Mouse (Mus musculus) stomach, postnatal 0 days (tissue): ENCODE results near the gene Men1. TPM values are rescaled to one million over a fixed set of nuclear protein-coding genes. Genes with fewer than 3 reads are reported as not detected.

Source experiments
- ATAC-seq: fragments of 200-750 bp; cut with Nextera tagmentation; 2 replicates; pipeline ENCODE4 v1.8.0; 2017; ENCODE audit not compliant: low FRiP score, low TSS enrichment
- DNase-seq: peaks from one replicate; pipeline ENCODE4 v3.0.0-alpha.2; 2016; ENCODE audit warnings: low spot score
- H3K27ac ChIP-seq: fragments of 300-500 bp; sonication (generic); replicated peaks from 2 replicates; pipeline ENCODE4 v1.5.1; 2014; ENCODE audit warnings: mild to moderate bottlenecking, control low read depth
- H3K27me3 ChIP-seq: fragments of 300-500 bp; sonication (generic); 2 replicates; pipeline ENCODE4 v1.6.1; 2014; ENCODE audit warnings: low read length; ENCODE audit not compliant: control insufficient read depth, insufficient read depth
- H3K36me3 ChIP-seq: fragments of 300-500 bp; sonication (generic); 2 replicates; pipeline ENCODE4 v1.6.1; 2014; ENCODE audit warnings: low read length, mixed read lengths; ENCODE audit not compliant: control insufficient read depth, insufficient read depth
- H3K4me1 ChIP-seq: fragments of 300-500 bp; sonication (generic); replicated peaks from 2 replicates; pipeline ENCODE4 v1.6.1; 2014; ENCODE audit warnings: antibody characterized with exemption; ENCODE audit not compliant: control insufficient read depth, insufficient read depth
- H3K4me2 ChIP-seq: fragments of 300-500 bp; sonication (generic); replicated peaks from 2 replicates; pipeline ENCODE4 v1.6.1; 2014; ENCODE audit warnings: low read depth, mild to moderate bottlenecking, control low read depth, moderate library complexity
- H3K4me3 ChIP-seq: fragments of 300-500 bp; sonication (generic); 2 replicates; pipeline ENCODE4 v1.5.1; 2014; ENCODE audit warnings: low read depth, low read length, control low read depth
- H3K9ac ChIP-seq: fragments of 300-500 bp; sonication (generic); 2 replicates; pipeline ENCODE4 v1.6.1; 2014; ENCODE audit warnings: mild to moderate bottlenecking, low read length, control low read depth, mixed read lengths
- H3K9me3 ChIP-seq: fragments of 300-500 bp; sonication (generic); 2 replicates; pipeline ENCODE4 v1.6.1; 2016; ENCODE audit warnings: low read length; ENCODE audit not compliant: control insufficient read depth
- CTCF ChIP-seq: IDR thresholded peaks from 2 replicates; pipeline ENCODE4 v1.5.1; 2016; ENCODE audit warnings: antibody characterized with exemption, low read depth, mild to moderate bottlenecking, moderate library complexity
- EP300 ChIP-seq: optimal IDR thresholded peaks from 2 replicates; pipeline ENCODE3; 2016; ENCODE audit warnings: antibody characterized with exemption
- WGBS: fragments of 180-500 bp; shearing (Covaris S2); extraction: QIAGEN DNeasy Blood & Tissue Kit; methylation state at CpG from one replicate; pipeline ENCODE4 v1.1.7; 2014; 5-methylcytosine and 5-hydroxymethylcytosine counted together
- polyA plus RNA-seq: library from polyadenylated mRNA; unstranded; fragments of >200 nt; fragmentation: Nextera tagmentation; extraction: Ambion mirVana; gene quantifications from 2 replicates; pipeline ENCODE4 v1.2.1, GENCODE M21; 2015

Men1 gene
- polyA plus RNA-seq, 1 experiment from 2014 or later, result 27.1 TPM

GRCm38 (mm10) chr19:6384128-6384527 lies 49.3 kb downstream of the Men1 start, which contains the start of gene Pygm:
Pygm (plus strand) TSS chr19:6384399.
- H3K4me2 ChIP-seq, result peak within 1 kb of the TSS; percentile 44
- WGBS, result 16% methylated on average over 7 of the region's 7 CpGs
- H3K9ac ChIP-seq, result peak within 1 kb of the TSS; percentile 14; the same call in 1 of the 2 replicates
- DNase-seq (peak; percentile 62), ATAC-seq (peak; percentile 51; the same call in 1 of the 2 replicates)
- no peaks in the 10 kb centered on the region; the same call in 1 of the 2 replicates for H3K4me1 ChIP-seq
- peak; percentile 31 for TF ChIP-seq CTCF
- no peak for TF ChIP-seq EP300
- H3K36me3 ChIP-seq, result no peaks in the 10 kb centered on the region
- H3K27me3 ChIP-seq, result no peaks in the 10 kb centered on the region
- peak within 1 kb of the TSS; percentile 56 for H3K27ac ChIP-seq
- no peaks in the 10 kb centered on the region for H3K9me3 ChIP-seq
- H3K4me3 ChIP-seq, result peak within 1 kb of the TSS; percentile 10

GRCm38 (mm10) chr19:6384954-6385353 lies 50.2 kb downstream of the Men1 start:
- peak overlapping the region; percentile 10 for H3K4me3 ChIP-seq
- ATAC-seq (no peak), DNase-seq (peak; percentile 14)
- TF ChIP-seq EP300 (no peak), CTCF (no peak)
- no peaks in the 10 kb centered on the region; the same call in 1 of the 2 replicates for H3K4me1 ChIP-seq
- no peaks in the 10 kb centered on the region for H3K36me3 ChIP-seq
- peak overlapping the region; percentile 14; the same call in 1 of the 2 replicates for H3K9ac ChIP-seq
- H3K27me3 ChIP-seq, result no peaks in the 10 kb centered on the region
- WGBS, result 61% methylated on average over 11 of the region's 11 CpGs
- no peaks in the 10 kb centered on the region for H3K9me3 ChIP-seq
- H3K4me2 ChIP-seq, result peak overlapping the region; percentile 44
- H3K27ac ChIP-seq, result no peak overlapping the region; the same call in 1 of the 2 replicates

- TF ChIP-seq EP300 (no peak), CTCF (no peak)
- peak overlapping the region; percentile 44 for H3K4me2 ChIP-seq
- no peak overlapping the region for H3K9ac ChIP-seq
- no peak overlapping the region; the same call in 1 of the 2 replicates for H3K4me3 ChIP-seq
- DNase-seq, result no peak
- no peak overlapping the region; the same call in 1 of the 2 replicates for H3K27ac ChIP-seq
- H3K9me3 ChIP-seq, result no peaks in the 10 kb centered on the region
- no peaks in the 10 kb centered on the region for H3K27me3 ChIP-seq
- H3K4me1 ChIP-seq, result no peaks in the 10 kb centered on the region; the same call in 1 of the 2 replicates
- ATAC-seq, result no peak
- H3K36me3 ChIP-seq, result no peaks in the 10 kb centered on the region
- 80% methylated on average over 5 of the region's 5 CpGs for WGBS
These were observed 50.6 kb downstream of the Men1 start for GRCm38 (mm10) chr19:6385419-6385818.

GRCm38 (mm10) chr19:6385821-6386220 lies 51.0 kb downstream of the Men1 start:
- H3K9me3 ChIP-seq, result no peaks in the 10 kb centered on the region
- peak; percentile 13 for DNase-seq
- no peaks in the 10 kb centered on the region; the same call in 1 of the 2 replicates for H3K4me1 ChIP-seq
- 85% methylated on average over 7 of the region's 7 CpGs for WGBS
- TF ChIP-seq EP300, result no peak
- TF ChIP-seq CTCF, result no peak
- H3K4me3 ChIP-seq, result no peak overlapping the region
- no peaks in the 10 kb centered on the region for H3K36me3 ChIP-seq
- no peak overlapping the region for H3K4me2 ChIP-seq
- no peaks in the 10 kb centered on the region for H3K27me3 ChIP-seq
- H3K9ac ChIP-seq, result no peak overlapping the region
- ATAC-seq, result no peak
- H3K27ac ChIP-seq, result no peak overlapping the region

- no peak overlapping the region for H3K4me3 ChIP-seq
- H3K9me3 ChIP-seq, result no peaks in the 10 kb centered on the region
- H3K27ac ChIP-seq, result no peak overlapping the region
- no peaks in the 10 kb centered on the region; the same call in 1 of the 2 replicates for H3K4me1 ChIP-seq
- H3K4me2 ChIP-seq, result no peak overlapping the region
- WGBS, result 76% methylated on average over 9 of the region's 9 CpGs
- H3K9ac ChIP-seq, result no peak overlapping the region
- H3K36me3 ChIP-seq, result no peaks in the 10 kb centered on the region
- no peaks in the 10 kb centered on the region for H3K27me3 ChIP-seq
- ATAC-seq (no peak), DNase-seq (no peak)
- TF ChIP-seq CTCF (no peak), EP300 (no peak)
These were observed 51.5 kb downstream of the Men1 start for GRCm38 (mm10) chr19:6386234-6386633.

- no peaks in the 10 kb centered on the region; the same call in 1 of the 2 replicates for H3K4me1 ChIP-seq
- H3K4me3 ChIP-seq, result no peak overlapping the region
- no peak for DNase-seq
- 77% methylated on average over 13 of the region's 13 CpGs for WGBS
- no peaks in the 10 kb centered on the region for H3K9me3 ChIP-seq
- ATAC-seq, result no peak
- H3K27ac ChIP-seq, result no peak overlapping the region
- no peaks in the 10 kb centered on the region for H3K27me3 ChIP-seq
- H3K9ac ChIP-seq, result no peak overlapping the region
- H3K4me2 ChIP-seq, result no peak overlapping the region
- TF ChIP-seq CTCF (peak; percentile 27; the same call in 1 of the 2 replicates), EP300 (no peak)
- H3K36me3 ChIP-seq, result no peaks in the 10 kb centered on the region
These were observed 53.2 kb downstream of the Men1 start for GRCm38 (mm10) chr19:6388006-6388405.
